Mouse (Mus musculus) MEL (cell line): ENCODE results near the gene 1600002K03Rik. TPM values are rescaled to one million over a fixed set of nuclear protein-coding genes. Genes with fewer than 3 reads are reported as not detected.

Experiments
- DNase-seq: peaks from one replicate; pipeline ENCODE4 v3.0.0; 2011; ENCODE audit warnings: low read depth, low spot score
- H3K27ac ChIP-seq: 2 replicates; pipeline ENCODE4 v1.5.1; 2012; ENCODE audit warnings: low read depth, mild to moderate bottlenecking, control low read depth, low read length, moderate library complexity; ENCODE audit not compliant: control insufficient read depth
- H3K27me3 ChIP-seq, 2 experiments: fragments of 150-350 bp in 1 of 2; sonication (generic) in 1 of 2; 2 replicates each; pipeline ENCODE4 v1.6.1; 2012; ENCODE audit warnings: low read length in 2 of 2, mild to moderate bottlenecking in 2 of 2, improper control_type of control experiment in 1 of 2, moderate library complexity in 1 of 2; ENCODE audit not compliant: insufficient read depth in 2 of 2, control insufficient read depth in 1 of 2
- H3K36me3 ChIP-seq, 2 experiments: 2 replicates each; pipeline ENCODE4 v1.6.1; 2012 to 2014; ENCODE audit warnings: low read length in 2 of 2, improper control_type of control experiment in 1 of 2, inconsistent platforms in 1 of 2, mild to moderate bottlenecking in 1 of 2; ENCODE audit not compliant: insufficient read depth in 2 of 2, control insufficient read depth in 1 of 2
- H3K4me1 ChIP-seq, 2 experiments: fragments of 150-350 bp in 1 of 2; sonication (generic) in 1 of 2; 2 replicates each; pipeline ENCODE4 v1.6.1; 2012; ENCODE audit warnings: low read length in 2 of 2, improper control_type of control experiment in 1 of 2, mild to moderate bottlenecking in 1 of 2; ENCODE audit not compliant: insufficient read depth in 2 of 2, control insufficient read depth in 1 of 2
- H3K4me3 ChIP-seq, 2 experiments: fragments of 150-350 bp in 1 of 2; sonication (generic) in 1 of 2; 2 replicates each; pipeline ENCODE4 v1.5.1; 2012; ENCODE audit warnings: low read depth in 2 of 2, low read length in 2 of 2, mild to moderate bottlenecking in 2 of 2, moderate library complexity in 2 of 2, control low read depth in 1 of 2, improper control_type of control experiment in 1 of 2; ENCODE audit not compliant: control insufficient read depth in 1 of 2, insufficient read depth in 1 of 2
- H3K79me2 ChIP-seq: 2 replicates; pipeline ENCODE4 v1.6.1; 2012; ENCODE audit warnings: mild to moderate bottlenecking, low read length, moderate library complexity; ENCODE audit not compliant: control insufficient read depth, poor library complexity, insufficient read depth
- H3K9ac ChIP-seq: 2 replicates; pipeline ENCODE4 v1.6.1; 2012; ENCODE audit warnings: low read depth, mild to moderate bottlenecking, control low read depth, low read length, moderate library complexity; ENCODE audit not compliant: control insufficient read depth, poor library complexity, severe bottlenecking
- H3K9me3 ChIP-seq: fragments of 150-350 bp; sonication (generic); replicated peaks from 2 replicates; pipeline ENCODE4 v1.6.1; 2012; ENCODE audit warnings: mild to moderate bottlenecking, low read length, improper control_type of control experiment, moderate library complexity; ENCODE audit not compliant: insufficient read depth
- CTCF ChIP-seq, 3 experiments: IDR thresholded peaks in 2 of 3; conservative IDR thresholded peaks in 1 of 3; 2 replicates each; pipeline ENCODE4 v1.5.1; 2011 to 2012; ENCODE audit warnings: low read length in 3 of 3, low read depth in 2 of 3, mild to moderate bottlenecking in 2 of 3, improper control_type of control experiment in 1 of 3, inconsistent platforms in 1 of 3, mixed read lengths in 1 of 3, moderate library complexity in 1 of 3; ENCODE audit not compliant: control insufficient read depth in 1 of 3, insufficient read depth in 1 of 3, poor library complexity in 1 of 3, severe bottlenecking in 1 of 3
- E2F4 ChIP-seq: IDR thresholded peaks from 2 replicates; pipeline ENCODE4 v1.6.1; 2011; ENCODE audit warnings: low read depth, low read length, improper control_type of control experiment, borderline replicate concordance
- ELF1 ChIP-seq: IDR thresholded peaks from 2 replicates; pipeline ENCODE4 v1.6.1; 2014; ENCODE audit warnings: low read depth, mild to moderate bottlenecking, inconsistent platforms, low read length, improper control_type of control experiment, moderate library complexity
- EP300 ChIP-seq, 2 experiments: IDR thresholded peaks; 2 replicates each; pipeline ENCODE4 v1.6.1; 2011; ENCODE audit warnings: improper control_type of control experiment in 2 of 2, low read length in 2 of 2, low read depth in 1 of 2, mild to moderate bottlenecking in 1 of 2
- ETS1 ChIP-seq: IDR thresholded peaks from 2 replicates; pipeline ENCODE4 v1.6.1; 2012; ENCODE audit warnings: low read depth, mild to moderate bottlenecking, inconsistent platforms, low read length, improper control_type of control experiment, moderate library complexity
- GABPA ChIP-seq: IDR thresholded peaks from 2 replicates; pipeline ENCODE4 v1.6.1; 2012; ENCODE audit warnings: low read depth, mild to moderate bottlenecking, inconsistent platforms, low read length, improper control_type of control experiment, moderate library complexity
- GATA1 ChIP-seq: IDR thresholded peaks from 2 replicates; pipeline ENCODE4 v1.6.1; 2011; ENCODE audit warnings: low read depth, low read length, improper control_type of control experiment
- HCFC1 ChIP-seq: IDR thresholded peaks from 2 replicates; pipeline ENCODE4 v1.6.1; 2012; ENCODE audit warnings: low read depth, mild to moderate bottlenecking, inconsistent platforms, low read length, improper control_type of control experiment, moderate library complexity
- JUND ChIP-seq: IDR thresholded peaks from 2 replicates; pipeline ENCODE4 v1.6.1; 2011; ENCODE audit warnings: low read depth, mild to moderate bottlenecking, improper control_type of control experiment, low read length
- MAFK ChIP-seq: IDR thresholded peaks from 2 replicates; pipeline ENCODE4 v1.6.1; 2011; ENCODE audit warnings: low read depth, mild to moderate bottlenecking, low read length, improper control_type of control experiment, borderline replicate concordance
- MAX ChIP-seq: IDR thresholded peaks from 2 replicates; pipeline ENCODE4 v1.6.1; 2011; ENCODE audit warnings: low read length, improper control_type of control experiment
- MAZ ChIP-seq: IDR thresholded peaks from 2 replicates; pipeline ENCODE4 v1.6.1; 2012; ENCODE audit warnings: low read depth, mild to moderate bottlenecking, inconsistent platforms, low read length, improper control_type of control experiment
- MXI1 ChIP-seq: IDR thresholded peaks from 2 replicates; pipeline ENCODE4 v1.6.1; 2011; ENCODE audit warnings: mild to moderate bottlenecking, low read depth, low read length, improper control_type of control experiment
- MYB ChIP-seq: IDR thresholded peaks from 2 replicates; pipeline ENCODE4 v1.6.1; 2011; ENCODE audit warnings: mild to moderate bottlenecking, low read depth, low read length, improper control_type of control experiment
- MYC ChIP-seq: IDR thresholded peaks from 2 replicates; pipeline ENCODE4 v1.6.1; 2011; ENCODE audit warnings: low read depth, mild to moderate bottlenecking, low read length, improper control_type of control experiment, moderate library complexity
- NELFE ChIP-seq: IDR thresholded peaks from 2 replicates; pipeline ENCODE4 v1.6.1; 2011; ENCODE audit warnings: low read depth, low read length, improper control_type of control experiment
- POLR2A ChIP-seq, 2 experiments: IDR thresholded peaks; 2 replicates each; pipeline ENCODE4 v1.6.1; 2011 to 2012; ENCODE audit warnings: low read length in 2 of 2, mild to moderate bottlenecking in 2 of 2, control low read depth in 1 of 2, improper control_type of control experiment in 1 of 2, low read depth in 1 of 2, moderate library complexity in 1 of 2; ENCODE audit not compliant: control insufficient read depth in 1 of 2, insufficient read depth in 1 of 2, poor library complexity in 1 of 2
- POLR2AphosphoS5 ChIP-seq: IDR thresholded peaks from 2 replicates; pipeline ENCODE4 v1.6.1; 2012; ENCODE audit warnings: low read depth, borderline replicate concordance, mild to moderate bottlenecking, inconsistent platforms, low read length, moderate library complexity, mixed read lengths
- RAD21 ChIP-seq: IDR thresholded peaks from 2 replicates; pipeline ENCODE4 v1.6.1; 2011; ENCODE audit warnings: mild to moderate bottlenecking, low read depth, low read length, improper control_type of control experiment
- RCOR1 ChIP-seq: IDR thresholded peaks from 2 replicates; pipeline ENCODE4 v1.6.1; 2012; ENCODE audit warnings: low read depth, mild to moderate bottlenecking, inconsistent platforms, low read length, improper control_type of control experiment
- SIN3A ChIP-seq: IDR thresholded peaks from 2 replicates; pipeline ENCODE4 v1.6.1; 2012; ENCODE audit warnings: low read length, improper control_type of control experiment, inconsistent platforms
- SMC3 ChIP-seq: IDR thresholded peaks from 2 replicates; pipeline ENCODE4 v1.6.1; 2011; ENCODE audit warnings: low read depth, low read length, improper control_type of control experiment
- TAL1 ChIP-seq: IDR thresholded peaks from 2 replicates; pipeline ENCODE4 v1.6.1; 2012; ENCODE audit warnings: mild to moderate bottlenecking, inconsistent platforms, low read length, moderate library complexity, mixed read lengths
- TBP ChIP-seq: IDR thresholded peaks from 2 replicates; pipeline ENCODE4 v1.8.0; 2011; ENCODE audit warnings: low read depth, low read length, improper control_type of control experiment
- TCF12 ChIP-seq: IDR thresholded peaks from 2 replicates; pipeline ENCODE4 v1.6.1; 2014; ENCODE audit warnings: low read depth, mild to moderate bottlenecking, inconsistent platforms, low read length, improper control_type of control experiment, moderate library complexity
- UBTF ChIP-seq: IDR thresholded peaks from 2 replicates; pipeline ENCODE4 v1.6.1; 2012; ENCODE audit warnings: low read depth, mild to moderate bottlenecking, inconsistent platforms, low read length, improper control_type of control experiment, moderate library complexity, borderline replicate concordance; ENCODE audit not compliant: insufficient read depth
- ZC3H11A ChIP-seq: IDR thresholded peaks from 2 replicates; pipeline ENCODE4 v1.6.1; 2012; ENCODE audit warnings: low read depth, mild to moderate bottlenecking, inconsistent platforms, low read length, improper control_type of control experiment
- ZKSCAN1 ChIP-seq: IDR thresholded peaks from 2 replicates; pipeline ENCODE4 v1.6.1; 2012; ENCODE audit warnings: low read depth, mild to moderate bottlenecking, inconsistent platforms, low read length, improper control_type of control experiment, moderate library complexity
- ZMIZ1 ChIP-seq: IDR thresholded peaks from 2 replicates; pipeline ENCODE4 v1.6.1; 2012; ENCODE audit warnings: low read depth, mild to moderate bottlenecking, inconsistent platforms, low read length, improper control_type of control experiment, moderate library complexity
- ZNF384 ChIP-seq: IDR thresholded peaks from 2 replicates; pipeline ENCODE4 v1.6.1; 2012; ENCODE audit warnings: low read depth, mild to moderate bottlenecking, inconsistent platforms, low read length, improper control_type of control experiment
- polyA plus RNA-seq, 2 experiments: library from polyadenylated mRNA; stranded (reverse) in 1 of 2; unstranded in 1 of 2; fragments of >175 nt in 1 of 2; fragments of >200 nt in 1 of 2; gene quantifications; 2 replicates each; pipeline versions ENCODE4 v1.2.1 to v1.2.4; 2012; ENCODE audit warnings: low replicate concordance in 2 of 2, low read depth in 1 of 2; ENCODE audit not compliant: insufficient read length in 2 of 2, insufficient read depth in 1 of 2, missing spikeins in 1 of 2
- total RNA-seq: library from RNA; depleted of rRNA; stranded (reverse); fragments of 300-350 nt; gene quantifications from 2 replicates; pipeline ENCODE4 v1.2.3, GENCODE M21; 2012

Gene 1600002K03Rik
- total and polyA plus RNA-seq, 3 experiments: 11.4 to 16.9 TPM; not detected in 1

GRCm38 (mm10) chr10:80174705-80175104 is 2.0 kb downstream of the 1600002K03Rik start:
- no peak overlapping the region for H3K27ac ChIP-seq
- H3K9ac ChIP-seq: no peak overlapping the region
- peak; percentile 75 to 78 (median 77) for TF ChIP-seq CTCF (IDR thresholded peaks at IDR 0.05 in 2 of 3, conservative IDR thresholded peaks at IDR 0.05 in 1 of 3; ENCODE audit: control insufficient read depth in 1 of 3, insufficient read depth in 1 of 3, low read depth in 2 of 3, low read length in 3 of 3, poor library complexity in 1 of 3, severe bottlenecking in 1 of 3)
- peak; percentile 26 for TF ChIP-seq RAD21
- no peak for TF ChIP-seq MAFK
- no peak for TF ChIP-seq NELFE
- peak; percentile 8; the same call in 1 of the 2 replicates for TF ChIP-seq ZNF384
- TF ChIP-seq POLR2A (IDR thresholded peaks at IDR 0.05; ENCODE audit: control insufficient read depth in 1 of 2, insufficient read depth in 1 of 2, low read depth in 1 of 2, low read length in 2 of 2, poor library complexity in 1 of 2): no peak
- no peak for TF ChIP-seq MAX
- peak; percentile 39; the same call in 1 of the 2 replicates for TF ChIP-seq SIN3A
- no peak for TF ChIP-seq ETS1
- no peak for TF ChIP-seq MXI1
- TF ChIP-seq GABPA: 0 out of 2 replicates have a peak, but pooled peaks have one; percentile 10
- TF ChIP-seq SMC3: peak; percentile 52
- TF ChIP-seq E2F4: no peak
- TF ChIP-seq JUND: no peak
- no peak for TF ChIP-seq ZC3H11A
- peaks cover 6% of the 10 kb centered on the region in 2 experiments for H3K27me3 ChIP-seq
- DNase-seq: peak; percentile 83
- H3K4me3 ChIP-seq: no peak overlapping the region
- no peaks in the 10 kb centered on the region for H3K9me3 ChIP-seq
- H3K36me3 ChIP-seq: peaks cover 0 to 8% of the 10 kb centered on the region in 2 experiments; a peak in 2 of 4 replicates
- H3K79me2 ChIP-seq: peaks cover 4% of the 10 kb centered on the region; the same call in 1 of the 2 replicates
- H3K4me1 ChIP-seq: peaks cover 0 to 6% of the 10 kb centered on the region in 2 experiments; a peak in 1 of 4 replicates

GRCm38 (mm10) chr10:80175536-80176269 is 3.0 kb downstream of the 1600002K03Rik start:
- no peaks in the 10 kb centered on the region for H3K9me3 ChIP-seq
- peaks cover 4% of the 10 kb centered on the region; the same call in 1 of the 2 replicates for H3K79me2 ChIP-seq
- no peak overlapping the region for H3K27ac ChIP-seq
- peaks cover 9 to 12% of the 10 kb centered on the region in 2 experiments for H3K27me3 ChIP-seq
- peaks cover 0 to 6% of the 10 kb centered on the region in 2 experiments; a peak in 1 of 4 replicates for H3K4me1 ChIP-seq
- peaks cover 0 to 8% of the 10 kb centered on the region in 2 experiments; a peak in 2 of 4 replicates for H3K36me3 ChIP-seq
- DNase-seq: peak; percentile 67
- H3K9ac ChIP-seq: no peak overlapping the region
- H3K4me3 ChIP-seq: no peak overlapping the region
- no peak for TF ChIP-seq UBTF
- no peak for TF ChIP-seq RCOR1
- TF ChIP-seq TBP: no peak
- no peak for TF ChIP-seq MYB
- no peak for TF ChIP-seq HCFC1
- no peak for TF ChIP-seq MAFK
- TF ChIP-seq ZC3H11A: peak; percentile 45; the same call in 1 of the 2 replicates
- TF ChIP-seq POLR2A (IDR thresholded peaks at IDR 0.05; ENCODE audit: control insufficient read depth in 1 of 2, insufficient read depth in 1 of 2, low read depth in 1 of 2, low read length in 2 of 2, poor library complexity in 1 of 2): no peak
- TF ChIP-seq RAD21: peak; percentile 63
- TF ChIP-seq SMC3: peak; percentile 69
- TF ChIP-seq JUND: no peak
- TF ChIP-seq MAZ: no peak
- no peak for TF ChIP-seq POLR2AphosphoS5
- TF ChIP-seq ZKSCAN1: no peak
- TF ChIP-seq MYC: no peak
- TF ChIP-seq EP300 (IDR thresholded peaks at IDR 0.05; ENCODE audit: low read depth in 1 of 2, low read length in 2 of 2): no peak
- TF ChIP-seq GATA1: no peak
- no peak for TF ChIP-seq ELF1
- no peak for TF ChIP-seq ZMIZ1
- no peak for TF ChIP-seq TAL1
- no peak for TF ChIP-seq SIN3A
- TF ChIP-seq NELFE: no peak
- no peak for TF ChIP-seq TCF12
